Mouse (Mus musculus) heart, adult 18-20 months (tissue): ENCODE data around the gene Trim61. TPM values are rescaled to one million over a fixed set of nuclear protein-coding genes. Genes with fewer than 3 reads are reported as not detected.
"Not testable (repeated sequence)": the region's sequence is repeated elsewhere in the genome, so short reads cannot be mapped to it uniquely, and the experiment has no call there.

Experiments
- DNase-seq, 2 experiments: peaks; one replicate each; pipeline ENCODE4 v3.0.0; 2021 to 2022; ENCODE audit warnings: mixed read lengths in 1 of 2
- long read RNA-seq, 2 experiments: library from polyadenylated mRNA; stranded (forward); transcript quantifications; one replicate each; pipeline ENCODE4 v2.0.0; 2021
- total RNA-seq, 2 experiments: library from RNA; stranded (reverse); gene quantifications; 2 replicates each; pipeline ENCODE4 v1.2.3; 2021

The Trim61 gene
- total RNA-seq, result not detected
- long read RNA-seq, experiment 1, result 0 reads
- long read RNA-seq, experiment 2, result 0 reads

DNA sequence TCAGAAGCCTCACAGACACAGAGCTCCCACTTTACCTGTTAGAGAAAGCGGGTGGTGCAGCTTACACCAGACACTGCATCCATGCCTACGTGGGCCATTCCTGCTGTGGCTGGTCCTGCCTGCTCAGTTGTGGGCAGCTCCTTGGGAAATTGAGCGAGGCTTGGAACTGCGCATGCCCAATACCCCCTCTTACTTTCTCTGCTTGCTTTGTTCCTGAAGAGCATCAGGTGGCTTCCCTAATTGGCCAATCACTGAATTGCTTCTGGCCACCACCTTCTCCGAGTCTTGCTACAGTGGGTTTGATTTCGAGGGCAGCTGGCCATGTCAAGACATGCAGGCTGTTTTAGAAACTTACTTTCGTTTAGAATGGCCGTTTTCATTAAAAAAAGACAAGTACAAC, at the start of gene Trim61, which contains the start of gene Trim60:
TSS of gene Trim61 (minus strand) at position 101 of the 400 bp plus-strand sequence.
TSS of gene Trim60 (minus strand) at position 162 of the 400 bp plus-strand sequence.
- no peak for DNase-seq

DNA sequence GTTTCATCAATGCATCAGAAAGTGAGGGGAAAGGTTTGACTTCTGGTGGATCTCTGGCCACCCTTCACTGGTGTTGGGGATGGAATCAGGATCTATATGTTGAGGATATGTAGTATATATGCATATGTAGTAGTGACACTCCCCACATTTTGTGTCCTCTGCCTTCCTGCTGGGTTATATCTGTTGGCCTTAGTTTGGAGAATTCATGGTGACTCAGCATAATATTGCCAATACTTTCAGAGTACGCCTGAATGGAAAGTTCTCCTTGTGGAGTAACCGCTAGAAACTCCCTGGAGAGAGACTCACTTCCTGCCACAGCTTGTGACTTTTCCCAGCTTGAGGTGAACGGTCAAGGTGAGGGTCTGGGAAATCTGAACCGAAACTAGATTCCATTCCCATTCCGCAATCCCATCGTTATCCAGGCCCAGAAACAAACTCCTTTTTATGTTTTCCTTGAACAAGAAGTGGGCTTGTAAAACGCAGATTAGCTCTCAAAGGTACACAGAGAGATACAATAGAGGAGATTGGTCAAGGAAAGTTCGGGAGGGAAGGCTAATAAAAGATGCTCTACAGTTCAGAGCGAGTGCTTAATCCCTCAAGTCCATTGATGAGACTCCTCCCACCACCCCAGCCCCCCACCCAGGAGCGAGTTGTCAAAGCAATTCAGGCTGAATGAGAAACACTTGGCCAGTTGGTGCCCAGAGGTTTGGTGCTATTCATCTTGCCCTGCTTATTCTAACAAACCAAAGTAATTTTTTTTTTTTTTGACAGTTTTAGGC, 49.6 kb upstream of the Trim61 start:
- peak; percentile 4 to 9 for DNase-seq

DNA sequence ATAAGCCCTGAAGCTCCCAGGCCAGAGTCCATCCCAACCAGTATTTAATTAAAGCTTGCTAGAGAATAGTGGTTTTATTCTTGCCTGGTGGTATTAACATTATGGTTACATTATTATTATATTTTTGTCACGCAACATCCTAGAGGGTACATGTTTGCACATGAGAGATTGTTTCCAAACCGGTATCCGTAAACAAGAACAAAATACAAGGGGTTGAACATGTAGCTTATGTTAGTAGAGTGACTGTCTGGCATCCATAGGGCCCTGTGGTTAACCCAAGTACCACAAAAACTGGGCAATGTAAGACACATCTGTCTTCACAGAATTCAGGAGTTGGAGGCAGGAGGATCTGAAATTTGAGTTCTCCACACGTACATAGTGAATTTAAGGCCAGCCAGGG, 48.7 kb upstream of the Trim61 start:
- DNase-seq, result no peak

DNA sequence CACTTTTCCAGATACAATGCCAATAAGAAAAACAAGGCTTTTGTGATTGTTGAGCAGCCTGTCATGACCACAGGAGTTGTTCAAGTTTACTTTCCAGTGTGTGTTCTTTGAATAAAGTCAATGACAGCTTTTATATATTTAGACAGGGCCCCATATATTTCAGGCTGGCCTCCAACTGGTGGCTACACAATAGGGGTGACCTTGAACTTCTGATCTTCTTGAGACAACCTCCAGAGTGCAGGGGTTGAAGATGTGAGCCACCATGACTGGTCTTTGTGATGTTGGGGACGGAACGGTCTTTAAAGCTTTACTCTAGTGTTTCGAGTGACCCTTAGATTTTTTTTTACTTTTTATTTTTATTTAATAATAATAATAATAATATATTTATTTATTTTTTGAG, 47.3 kb upstream of the Trim61 start:
- DNase-seq, result no peak

- DNase-seq, result no peak
Observed at GRCm38 (mm10) chr8:65064071-65064470, 45.7 kb upstream of the Trim61 start.

GRCm38 (mm10) chr8:65062195-65062594, 43.9 kb upstream of the Trim61 start:
- no peak for DNase-seq

DNA sequence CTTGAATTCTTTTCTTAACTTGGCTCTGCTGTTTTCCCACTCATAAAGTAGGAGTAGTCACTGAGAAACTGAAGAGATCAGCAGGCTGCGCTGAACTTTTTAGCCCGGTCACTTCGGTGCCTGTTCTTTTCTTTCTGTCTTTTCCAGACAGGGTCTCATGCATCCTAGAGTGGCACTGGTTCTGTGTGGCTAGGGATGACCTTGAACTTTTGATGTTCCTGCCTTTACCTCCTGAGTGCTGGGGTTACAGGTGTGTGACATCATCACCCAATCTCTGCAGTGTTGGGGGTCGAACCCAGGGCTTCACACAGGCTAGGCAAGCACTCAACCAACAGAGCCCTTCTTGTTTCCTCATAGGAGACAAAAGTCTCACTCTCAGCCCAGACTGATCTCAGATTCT, 38.4 kb upstream of the Trim61 start:
- no peak for DNase-seq

DNA sequence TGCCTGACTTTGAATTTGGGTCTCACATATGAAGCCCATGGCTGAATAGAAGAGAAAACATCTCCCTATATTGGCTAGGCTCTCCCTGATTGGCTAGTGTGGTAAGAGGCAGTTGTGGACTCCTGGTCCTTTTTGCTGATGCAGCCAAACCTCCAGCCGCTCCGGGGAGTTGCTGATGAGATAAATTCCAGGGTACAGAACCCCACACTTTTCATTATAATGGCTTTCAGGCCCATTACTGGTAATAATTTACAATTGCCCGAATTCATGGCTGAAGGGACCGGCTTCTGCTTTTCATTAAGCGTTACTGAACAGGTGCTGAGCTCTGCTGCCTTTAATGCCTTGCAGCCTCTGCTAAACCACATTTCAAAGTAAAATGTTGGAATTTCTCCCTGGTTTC, 35.6 kb upstream of the Trim61 start:
- DNase-seq, result no peak

DNA sequence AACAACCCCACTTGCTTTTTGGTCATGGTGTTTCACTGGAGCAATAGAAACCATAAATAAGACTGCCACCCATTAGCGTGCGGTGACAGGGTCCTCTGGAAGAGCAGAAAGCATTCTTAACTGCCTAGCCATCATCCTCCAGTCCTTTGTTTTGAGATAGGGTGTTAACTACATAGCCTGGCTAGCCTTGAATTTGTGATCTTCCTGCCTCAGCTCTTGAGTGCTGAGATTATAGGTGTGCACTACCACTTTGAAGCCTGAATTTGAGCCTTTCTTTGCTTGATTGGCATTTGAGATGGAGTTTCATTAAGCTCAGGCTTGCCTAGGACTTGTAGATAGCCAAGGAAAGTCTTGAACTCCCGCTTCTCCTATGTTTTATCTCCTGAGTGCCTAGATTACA, 35.2 kb upstream of the Trim61 start:
- no peak for DNase-seq

DNA sequence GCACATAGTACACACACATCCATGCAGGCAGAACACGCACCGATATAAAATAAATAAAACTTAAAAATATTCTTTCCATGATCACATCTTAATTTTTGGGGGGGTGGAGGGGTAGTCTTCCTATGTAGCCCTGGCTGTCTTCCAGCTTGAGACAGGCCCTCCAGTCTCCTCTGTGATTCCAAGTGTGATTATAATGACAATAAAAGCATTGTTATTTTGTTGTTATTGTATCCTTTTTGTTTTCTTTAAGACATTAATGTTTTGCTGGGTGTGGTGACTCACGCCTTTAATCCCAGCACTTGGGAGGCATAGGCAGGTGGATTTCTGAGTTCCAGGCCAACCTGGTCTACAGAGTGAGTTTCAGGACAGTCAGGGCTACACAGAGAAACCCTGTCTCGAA, 29.5 kb upstream of the Trim61 start:
- DNase-seq, result no peak

- no peak for DNase-seq
Observed at GRCm38 (mm10) chr8:65047193-65047592, 28.9 kb upstream of the Trim61 start.

GRCm38 (mm10) chr8:65046565-65046964, 28.2 kb upstream of the Trim61 start:
- no peak for DNase-seq

GRCm38 (mm10) chr8:65037117-65037533, 18.8 kb upstream of the Trim61 start, which contains the start of gene Apela:
TSS of gene Apela (minus strand) at chr8:65037336.
- DNase-seq, result peak in 1 of 2 experiments; percentile 2

DNA sequence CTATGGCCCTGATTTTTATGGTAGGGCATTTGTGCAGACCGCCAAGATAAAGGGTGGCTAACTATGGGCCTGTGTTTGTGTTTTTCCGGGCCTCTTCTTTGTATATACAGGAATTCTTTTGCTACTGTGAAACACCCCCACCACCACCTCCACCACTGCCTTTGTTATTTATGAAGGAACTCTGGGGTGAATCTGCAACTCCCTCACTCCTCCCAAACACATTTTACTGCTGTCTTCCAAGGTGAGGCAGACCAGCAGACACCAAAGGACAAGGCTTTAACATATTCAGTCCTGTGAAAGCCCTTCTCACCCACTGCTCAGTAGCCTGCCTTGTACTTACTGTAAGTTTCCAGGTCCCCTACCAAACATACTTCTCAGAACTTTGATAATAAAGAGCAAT, 15.8 kb upstream of the Trim61 start:
- DNase-seq, result no peak

DNA sequence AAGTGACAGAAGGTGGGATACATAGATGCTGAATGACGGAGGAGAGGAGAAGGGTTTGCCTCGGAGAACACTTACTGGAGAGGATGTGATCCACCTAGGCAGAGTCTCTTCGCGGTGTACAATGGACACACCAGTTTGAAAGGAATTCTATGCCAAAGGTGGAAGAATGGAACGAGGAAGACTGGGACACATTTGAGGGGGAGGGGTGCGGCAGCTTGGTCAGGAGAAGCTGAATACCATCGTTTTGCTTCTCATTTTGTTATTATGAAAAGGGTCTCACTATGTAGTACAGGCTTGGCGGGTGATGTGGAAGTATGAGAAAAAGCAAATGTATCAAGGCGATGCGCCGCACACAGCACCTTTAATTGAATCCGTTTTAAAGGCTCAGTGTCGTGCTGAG, 14.7 kb upstream of the Trim61 start:
- DNase-seq, result no peak

DNA sequence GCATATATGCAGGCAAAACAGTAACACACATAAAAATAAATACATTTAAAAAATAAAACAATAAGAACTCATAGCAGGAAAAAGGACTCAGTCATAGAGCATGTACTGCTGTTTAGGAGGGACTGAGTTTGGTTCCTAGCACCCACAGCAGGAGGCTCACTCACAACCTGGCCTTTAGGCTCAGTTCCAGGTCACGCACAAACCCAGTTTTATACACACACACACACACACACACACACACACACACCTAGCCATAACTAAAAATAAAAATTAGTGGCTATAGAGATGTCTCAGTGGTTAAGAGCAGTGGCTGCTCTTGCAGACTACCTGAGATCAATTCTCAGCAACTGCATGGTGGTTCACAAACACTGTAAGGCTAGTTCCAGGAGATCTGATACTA, 13.8 kb upstream of the Trim61 start:
- DNase-seq, result no peak

GRCm38 (mm10) chr8:65030735-65031485, 12.6 kb upstream of the Trim61 start:
- no peak for DNase-seq

- DNase-seq, result no peak
Observed at GRCm38 (mm10) chr8:65029776-65030175, 11.5 kb upstream of the Trim61 start.

DNA sequence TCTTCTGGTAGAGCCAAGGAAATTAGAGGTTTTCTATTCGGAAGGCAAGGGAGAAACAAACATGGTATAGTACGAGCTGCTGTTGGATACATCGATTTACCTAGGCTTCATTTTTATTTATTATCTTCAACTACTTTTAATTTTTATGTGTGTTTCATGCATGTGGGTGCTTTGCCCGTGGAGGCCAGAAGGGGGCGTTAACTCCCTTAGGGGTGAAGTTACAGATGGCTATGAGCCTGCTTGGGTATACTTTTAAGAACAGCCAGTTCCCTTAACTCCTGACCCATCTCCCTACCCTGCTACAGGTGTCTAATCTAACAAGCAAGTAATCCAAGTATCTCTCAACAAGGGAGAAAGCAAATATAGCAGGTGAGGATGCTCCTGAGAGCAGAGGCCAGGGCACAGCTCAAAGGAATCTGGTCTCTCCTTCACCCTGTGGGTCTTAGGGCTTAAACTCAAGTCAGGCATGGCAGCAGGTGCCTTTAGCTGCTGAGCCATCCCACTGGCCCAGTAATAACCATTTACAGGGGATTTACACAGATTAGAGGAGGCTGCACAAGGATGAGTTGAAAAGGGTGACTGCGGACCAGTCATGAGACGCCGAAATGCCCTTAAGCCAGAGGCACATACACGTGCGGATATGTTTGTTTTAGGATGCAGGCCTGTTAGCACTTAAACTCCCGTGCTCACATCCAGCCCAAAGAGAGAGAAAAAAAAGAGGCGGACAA, 10.8 kb upstream of the Trim61 start:
- no peak for DNase-seq

DNA sequence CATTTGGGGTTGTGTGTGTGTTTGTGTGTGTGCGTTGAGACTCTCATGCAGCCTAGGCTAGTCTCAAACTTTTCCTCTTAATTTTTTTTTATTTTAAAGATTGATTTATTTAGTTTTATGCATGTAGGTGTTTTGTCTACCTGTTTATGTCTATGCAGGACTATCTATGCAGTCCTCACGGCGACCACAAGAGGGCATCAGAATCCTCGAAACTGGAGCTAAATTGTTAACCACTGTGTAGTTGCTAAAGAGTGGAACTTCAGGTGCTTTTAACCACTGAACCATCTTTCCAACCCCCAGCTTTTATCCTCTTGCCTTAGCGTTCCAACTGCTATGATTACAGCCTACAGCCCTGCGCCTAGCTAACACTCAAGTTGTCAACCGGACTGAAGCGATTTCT, 4.2 kb upstream of the Trim61 start:
- peak; percentile 9 to 79 for DNase-seq

GRCm38 (mm10) chr8:65007616-65008015, 10.7 kb downstream of the Trim61 start:
- not testable (repeated sequence) for DNase-seq

GRCm38 (mm10) chr8:64998806-64999365, 19.4 kb downstream of the Trim61 start:
- DNase-seq, result no peak
